Mouse (Mus musculus) intestine, embryonic 15.5 days (tissue): Measurements from ENCODE around the gene Lhfpl2. TPM values are rescaled to one million over a fixed set of nuclear protein-coding genes. Genes with fewer than 3 reads are reported as not detected.

Source experiments
- ATAC-seq: fragments of 200-750 bp; cut with Nextera tagmentation; 2 replicates; pipeline ENCODE4 v1.8.0; 2017; ENCODE audit warnings: moderate TSS enrichment, moderate library complexity
- H3K27ac ChIP-seq: fragments of 300-500 bp; sonication (generic); 2 replicates; pipeline ENCODE4 v1.5.1; 2015; ENCODE audit warnings: mild to moderate bottlenecking, inconsistent platforms
- H3K27me3 ChIP-seq: fragments of 300-500 bp; sonication (generic); replicated peaks from 2 replicates; pipeline ENCODE4 v1.6.1; 2015; ENCODE audit warnings: inconsistent platforms
- H3K36me3 ChIP-seq: fragments of 300-500 bp; sonication (generic); 2 replicates; pipeline ENCODE4 v1.6.1; 2015; ENCODE audit warnings: inconsistent platforms
- H3K4me1 ChIP-seq: fragments of 300-500 bp; sonication (generic); replicated peaks from 2 replicates; pipeline ENCODE4 v1.6.1; 2015; ENCODE audit warnings: inconsistent platforms
- H3K4me2 ChIP-seq: fragments of 300-500 bp; sonication (generic); replicated peaks from 2 replicates; pipeline ENCODE4 v1.6.1; 2015; ENCODE audit warnings: mild to moderate bottlenecking, inconsistent platforms
- H3K4me3 ChIP-seq: fragments of 300-500 bp; sonication (generic); replicated peaks from 2 replicates; pipeline ENCODE4 v1.5.1; 2015; ENCODE audit warnings: inconsistent platforms
- H3K9ac ChIP-seq: fragments of 300-500 bp; sonication (generic); 2 replicates; pipeline ENCODE4 v1.6.1; 2015; ENCODE audit warnings: inconsistent platforms
- H3K9me3 ChIP-seq: fragments of 300-500 bp; sonication (generic); 2 replicates; pipeline ENCODE4 v1.6.1; 2016; ENCODE audit warnings: inconsistent platforms
- WGBS: fragments of 180-500 bp; shearing (Covaris S2); methylation state at CpG from one replicate; pipeline ENCODE4 v1.1.7; 2015; 5-methylcytosine and 5-hydroxymethylcytosine counted together
- polyA plus RNA-seq: library from polyadenylated mRNA; unstranded; fragments of >200 nt; fragmentation: Nextera tagmentation; extraction: Ambion mirVana; gene quantifications from 2 replicates; pipeline ENCODE4 v1.2.1, GENCODE M21; 2015

Gene Lhfpl2
- polyA plus RNA-seq, 1 experiment from 2014 or later, result 19.8 TPM

DNA sequence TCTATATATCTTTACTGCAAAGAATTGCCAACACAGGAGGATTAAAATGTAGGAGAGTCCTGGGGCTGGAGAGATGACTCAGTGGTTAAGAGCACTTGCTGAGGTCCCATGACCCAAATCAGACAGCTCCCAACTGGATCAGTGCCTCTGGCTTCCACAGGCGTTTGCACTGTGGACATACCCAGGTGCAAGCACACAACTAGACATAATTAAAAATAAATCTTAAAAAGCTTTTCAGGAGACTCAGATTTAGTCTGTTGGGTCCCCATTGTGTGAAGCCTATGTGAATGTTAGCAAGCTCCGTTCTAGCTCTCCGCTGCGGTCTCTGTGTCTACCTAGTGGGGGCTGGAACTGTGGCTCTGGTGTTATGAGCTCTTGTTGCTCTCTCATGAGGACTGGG, 1.8 kb downstream of the Lhfpl2 start:
- Histone ChIP-seq H3K27ac (no peak overlapping the region), H3K9me3 (no peaks in the 10 kb centered on the region), H3K4me1 (peaks cover 13% of the 10 kb centered on the region), H3K4me3 (no peak overlapping the region), H3K27me3 (no peaks in the 10 kb centered on the region), H3K4me2 (peak overlapping the region; percentile 98; the same call in 1 of the 2 replicates), H3K36me3 (no peaks in the 10 kb centered on the region), H3K9ac (no peak overlapping the region)
- 92% methylated on average over 4 of the region's 4 CpGs for WGBS
- no peak for ATAC-seq

DNA sequence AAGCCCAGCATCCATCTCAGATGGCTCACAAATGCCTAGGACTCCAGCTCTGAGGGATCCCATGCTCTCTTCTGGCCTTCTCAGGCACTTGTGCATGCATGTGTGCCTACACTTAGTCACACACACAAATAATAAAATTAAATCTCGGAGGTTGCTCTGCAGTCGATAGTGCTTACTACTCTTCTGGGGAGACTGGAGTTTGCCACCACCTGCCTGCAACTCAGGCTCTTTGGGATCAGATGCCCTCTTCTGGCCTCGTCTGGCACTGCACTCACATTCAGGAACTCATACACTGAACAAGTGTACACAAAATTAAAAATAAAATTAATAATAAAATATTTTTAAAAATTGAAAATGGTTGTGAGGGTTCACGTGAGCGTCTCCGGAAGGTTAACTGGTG, 2.2 kb downstream of the Lhfpl2 start:
- H3K27ac ChIP-seq, result no peak overlapping the region
- H3K36me3 ChIP-seq, result no peaks in the 10 kb centered on the region
- no peaks in the 10 kb centered on the region for H3K9me3 ChIP-seq
- peaks cover 13% of the 10 kb centered on the region for H3K4me1 ChIP-seq
- no peak overlapping the region for H3K4me2 ChIP-seq
- no peak overlapping the region for H3K9ac ChIP-seq
- H3K4me3 ChIP-seq, result no peak overlapping the region
- ATAC-seq, result no peak
- H3K27me3 ChIP-seq, result no peaks in the 10 kb centered on the region
- 87% methylated on average over 6 of the region's 6 CpGs for WGBS

DNA sequence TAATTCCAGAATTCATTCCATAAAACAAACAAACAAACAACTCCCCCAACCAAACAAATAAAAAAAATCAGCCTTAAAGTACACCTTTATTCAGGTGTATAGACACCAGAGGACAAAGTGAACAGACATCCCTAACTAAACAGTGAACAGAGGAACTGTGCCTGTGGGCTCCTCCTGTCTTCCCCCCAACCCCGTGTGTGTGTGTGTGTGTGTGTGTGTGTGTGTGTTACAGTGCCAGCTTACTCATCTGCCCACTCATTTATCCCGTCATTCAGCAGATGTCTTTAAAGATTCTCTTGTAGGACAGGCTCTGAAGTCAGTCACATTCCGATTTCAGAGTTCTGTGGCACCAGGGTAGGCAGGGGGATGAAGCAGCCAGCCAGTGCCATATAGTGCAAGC, 2.9 kb downstream of the Lhfpl2 start:
- 79% methylated on average over 3 of the region's 3 CpGs for WGBS
- ATAC-seq, result no peak
- Histone ChIP-seq H3K27ac (no peak overlapping the region), H3K4me1 (peaks cover 13% of the 10 kb centered on the region), H3K9me3 (no peaks in the 10 kb centered on the region), H3K9ac (no peak overlapping the region), H3K4me2 (no peak overlapping the region), H3K4me3 (no peak overlapping the region), H3K36me3 (no peaks in the 10 kb centered on the region), H3K27me3 (no peaks in the 10 kb centered on the region)

DNA sequence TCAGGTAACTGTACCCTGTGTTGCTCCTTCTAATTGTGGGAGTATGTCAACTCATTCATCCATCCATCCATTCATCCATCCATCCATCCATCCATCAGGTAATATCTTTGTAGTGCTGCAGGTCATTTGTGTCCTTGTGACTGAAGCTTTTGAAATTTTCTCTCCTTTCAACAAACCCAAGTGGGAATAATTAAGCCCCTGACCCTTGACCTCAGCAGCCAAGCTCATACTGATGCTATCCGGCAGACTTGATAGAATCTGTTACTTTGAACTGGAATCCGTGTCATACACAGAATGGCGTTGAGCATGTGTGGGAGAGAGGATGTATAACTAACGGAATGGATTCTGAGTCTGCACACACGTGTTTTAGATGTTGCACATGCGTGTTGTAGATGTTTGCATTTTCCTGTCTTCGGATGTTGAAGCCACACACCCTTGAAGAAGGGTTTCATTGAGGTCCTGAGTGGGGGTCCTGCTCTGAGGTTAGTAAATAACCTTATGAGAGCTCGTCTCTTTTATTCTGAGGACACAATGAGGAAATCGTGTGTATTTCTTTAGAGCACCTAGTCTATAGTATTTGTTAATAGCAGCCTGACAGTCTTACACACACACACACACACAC, 3.8 kb downstream of the Lhfpl2 start:
- no peak overlapping the region for H3K9ac ChIP-seq
- 74% methylated on average over 9 of the region's 9 CpGs for WGBS

DNA sequence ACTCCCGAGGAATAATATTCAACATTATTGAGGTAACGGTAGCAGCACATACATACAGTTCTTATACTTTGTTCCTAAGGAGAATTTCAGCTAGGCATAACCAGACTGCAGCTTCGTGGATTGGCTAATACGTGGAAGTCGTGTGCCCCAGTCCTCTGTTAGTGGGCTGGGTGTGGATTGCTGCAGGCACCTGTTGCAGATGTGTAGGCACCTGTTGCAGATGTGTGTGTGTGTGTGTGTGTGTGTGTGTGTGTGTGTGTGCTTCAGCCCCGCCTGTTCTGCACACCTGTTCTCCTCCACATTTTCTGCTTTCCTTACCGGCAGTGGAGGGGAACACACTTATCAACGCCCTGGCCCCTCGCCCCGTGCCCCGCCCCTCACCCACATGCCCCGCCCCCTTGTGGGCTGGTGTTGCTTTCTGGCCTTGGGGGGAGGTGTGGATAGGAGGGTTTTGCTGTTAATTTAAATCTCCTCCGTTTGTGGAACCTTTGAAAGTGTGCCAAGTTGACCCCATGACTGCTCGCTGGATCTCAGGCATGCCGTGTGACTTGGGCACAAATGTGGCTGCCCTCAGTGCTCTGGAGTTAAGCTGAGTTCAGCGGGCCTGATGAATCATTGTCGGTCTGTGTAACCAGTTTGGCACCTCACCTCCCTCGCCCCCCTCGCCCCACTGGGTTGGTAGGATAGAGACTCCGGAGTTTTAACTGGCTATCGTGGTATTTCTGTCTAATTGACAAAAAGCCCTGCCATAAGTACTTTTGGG, 4.9 kb downstream of the Lhfpl2 start:
- peak overlapping the region; percentile 45 for H3K4me2 ChIP-seq
- 14% methylated on average over 21 of the region's 21 CpGs for WGBS
- no peaks in the 10 kb centered on the region for H3K9me3 ChIP-seq
- H3K4me3 ChIP-seq, result 0 out of 2 replicates have a peak overlapping the region, but pooled peaks have one; percentile 4
- no peak overlapping the region for H3K9ac ChIP-seq
- H3K36me3 ChIP-seq, result no peaks in the 10 kb centered on the region
- 0 out of 2 replicates have a peak overlapping the region, but pooled peaks have one; percentile 20 for H3K27ac ChIP-seq
- peaks cover 11% of the 10 kb centered on the region for H3K4me1 ChIP-seq
- peak; percentile 66 for ATAC-seq
- no peaks in the 10 kb centered on the region for H3K27me3 ChIP-seq

More for the DNA sequence above, 3.8 kb downstream of the Lhfpl2 start:
- Histone ChIP-seq H3K36me3 (no peaks in the 10 kb centered on the region), H3K4me2 (no peak overlapping the region), H3K27me3 (no peaks in the 10 kb centered on the region), H3K4me1 (peaks cover 15% of the 10 kb centered on the region), H3K4me3 (no peak overlapping the region), H3K9me3 (no peaks in the 10 kb centered on the region), H3K27ac (no peak overlapping the region)
- no peak for ATAC-seq

DNA sequence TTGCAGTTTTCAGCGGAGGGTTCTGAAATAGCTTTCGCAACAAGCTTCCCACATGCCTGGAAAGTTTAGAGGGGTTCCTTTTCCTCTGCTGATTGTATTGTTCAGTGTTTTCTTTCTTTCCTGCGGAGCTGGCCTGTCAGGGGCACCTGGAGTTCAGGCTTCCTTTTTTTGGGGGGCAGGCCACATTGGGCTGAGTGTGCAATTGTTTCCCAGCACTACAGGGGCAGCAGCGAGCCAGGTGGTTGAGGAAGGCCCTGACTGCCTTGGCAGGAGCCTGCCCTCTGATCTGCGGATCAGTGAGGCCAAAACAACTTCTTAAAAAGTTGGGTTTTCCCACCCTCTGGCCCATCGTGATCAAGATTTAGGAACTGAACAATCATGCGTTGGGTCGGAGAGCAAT, 5.6 kb downstream of the Lhfpl2 start:
- peaks cover 11% of the 10 kb centered on the region for H3K4me1 ChIP-seq
- 0 out of 2 replicates have a peak overlapping the region, but pooled peaks have one; percentile 20 for H3K27ac ChIP-seq
- no peaks in the 10 kb centered on the region for H3K36me3 ChIP-seq
- H3K4me3 ChIP-seq, result no peak overlapping the region
- no peaks in the 10 kb centered on the region for H3K9me3 ChIP-seq
- no peaks in the 10 kb centered on the region for H3K27me3 ChIP-seq
- H3K4me2 ChIP-seq, result peak overlapping the region; percentile 45
- H3K9ac ChIP-seq, result no peak overlapping the region
- 51% methylated on average over 8 of the region's 8 CpGs for WGBS
- ATAC-seq, result no peak

DNA sequence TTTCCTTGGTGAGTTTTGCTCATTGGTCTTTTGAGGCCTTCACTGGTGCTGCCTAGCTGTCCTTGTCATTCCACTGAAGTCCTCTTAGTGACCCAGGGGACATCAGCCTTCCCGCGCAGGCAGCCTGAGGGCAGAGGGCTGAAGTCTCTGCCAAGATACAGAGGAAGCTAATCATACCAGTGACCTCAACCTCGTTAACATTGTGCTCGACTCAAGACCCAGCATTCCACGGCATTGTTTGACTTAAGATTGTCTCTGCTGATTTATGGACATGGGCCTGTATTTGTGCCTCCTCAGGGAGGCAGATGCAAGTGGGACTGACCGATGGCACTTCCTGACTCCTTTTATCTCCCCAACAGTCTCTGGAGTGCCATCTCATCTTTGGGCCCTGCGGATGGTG, 7.0 kb downstream of the Lhfpl2 start:
- H3K4me1 ChIP-seq, result peaks cover 11% of the 10 kb centered on the region

DNA sequence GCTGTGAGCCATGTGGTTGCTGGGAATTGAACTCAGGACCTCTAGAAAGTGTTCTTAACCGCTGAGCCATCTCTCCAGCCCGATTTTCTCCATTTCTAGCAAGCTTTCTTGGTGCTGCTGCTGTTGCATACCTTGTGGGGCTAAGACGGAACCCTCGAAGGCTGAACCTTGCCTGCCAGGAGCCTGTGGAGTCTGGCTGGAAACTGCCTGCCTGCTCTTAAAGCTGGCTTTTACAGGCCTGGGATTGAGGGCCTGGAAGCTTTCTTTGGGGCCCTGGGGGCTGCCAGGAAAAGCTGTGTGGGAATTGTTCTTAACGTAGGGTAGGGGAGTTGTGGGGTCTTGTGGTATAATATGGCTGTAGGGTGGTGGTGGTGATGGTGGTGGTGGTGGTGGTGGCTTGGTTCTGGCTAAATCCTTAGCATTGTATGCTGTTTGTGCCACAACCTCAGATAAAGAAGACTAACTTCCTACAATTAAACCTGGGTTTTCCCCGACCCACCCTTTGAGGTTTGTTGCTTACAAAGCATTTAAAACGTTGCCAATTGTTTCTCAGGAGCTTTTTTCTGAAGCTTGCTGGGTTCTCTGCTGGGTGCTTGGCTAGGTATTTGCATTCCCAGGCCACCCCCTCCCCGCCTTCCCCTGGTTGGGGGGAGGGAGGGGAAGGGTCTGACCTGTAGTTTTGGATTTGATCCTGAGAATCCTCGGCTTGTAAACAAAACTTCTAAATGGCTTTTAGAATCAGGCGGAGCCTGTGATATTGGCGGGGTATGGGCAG, 7.9 kb downstream of the Lhfpl2 start:
- Histone ChIP-seq H3K36me3 (no peaks in the 10 kb centered on the region), H3K27ac (no peak overlapping the region), H3K9ac (no peak overlapping the region), H3K9me3 (no peaks in the 10 kb centered on the region), H3K4me2 (no peak overlapping the region), H3K27me3 (no peaks in the 10 kb centered on the region), H3K4me1 (peaks cover 11% of the 10 kb centered on the region), H3K4me3 (no peak overlapping the region)
- 55% methylated on average over 11 of the region's 11 CpGs for WGBS
- no peak for ATAC-seq

More for the DNA sequence above, 7.0 kb downstream of the Lhfpl2 start:
- no peak overlapping the region for H3K4me2 ChIP-seq
- no peak for ATAC-seq
- no peak overlapping the region for H3K9ac ChIP-seq
- WGBS, result 41% methylated on average over 7 of the region's 7 CpGs
- no peaks in the 10 kb centered on the region for H3K9me3 ChIP-seq
- no peaks in the 10 kb centered on the region for H3K36me3 ChIP-seq
- H3K4me3 ChIP-seq, result no peak overlapping the region
- no peak overlapping the region for H3K27ac ChIP-seq
- no peaks in the 10 kb centered on the region for H3K27me3 ChIP-seq

DNA sequence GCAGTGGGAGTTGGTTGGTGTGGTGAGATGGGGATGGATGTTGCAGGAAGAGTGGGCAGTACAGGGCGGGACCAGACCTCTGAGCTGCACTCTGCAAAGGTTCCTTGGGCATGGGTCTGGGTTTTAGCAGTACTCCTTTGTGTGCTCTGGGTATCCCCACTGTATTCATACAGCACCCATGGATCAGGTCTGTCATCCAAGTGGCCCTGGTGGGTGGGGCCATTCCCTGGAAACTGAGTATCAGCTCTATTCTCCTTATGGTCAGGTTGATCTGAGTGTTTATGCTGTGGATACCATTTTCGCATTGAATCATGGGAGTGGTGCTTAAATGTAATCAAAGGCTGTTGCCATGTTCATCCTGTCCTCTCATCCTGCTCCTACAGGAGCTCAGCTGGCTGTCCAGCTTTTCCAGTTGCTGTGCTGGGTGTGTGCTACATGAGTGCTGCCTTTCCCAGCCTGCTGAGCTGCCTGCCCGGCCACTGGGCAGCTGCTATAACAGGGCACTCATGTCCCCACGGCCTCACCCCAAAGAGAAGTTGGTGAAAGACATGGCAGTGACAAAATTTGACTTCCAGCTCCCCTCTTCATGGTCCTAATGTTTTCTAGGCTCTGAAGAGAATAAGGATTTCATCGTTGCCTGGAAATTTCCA, 9.2 kb downstream of the Lhfpl2 start:
- Histone ChIP-seq H3K27ac (no peak overlapping the region), H3K4me2 (no peak overlapping the region), H3K9me3 (no peaks in the 10 kb centered on the region), H3K36me3 (no peaks in the 10 kb centered on the region), H3K4me1 (peaks cover 11% of the 10 kb centered on the region), H3K27me3 (no peaks in the 10 kb centered on the region), H3K9ac (no peak overlapping the region), H3K4me3 (no peak overlapping the region)
- WGBS, result 85% methylated on average over 5 of the region's 5 CpGs
- ATAC-seq, result no peak

DNA sequence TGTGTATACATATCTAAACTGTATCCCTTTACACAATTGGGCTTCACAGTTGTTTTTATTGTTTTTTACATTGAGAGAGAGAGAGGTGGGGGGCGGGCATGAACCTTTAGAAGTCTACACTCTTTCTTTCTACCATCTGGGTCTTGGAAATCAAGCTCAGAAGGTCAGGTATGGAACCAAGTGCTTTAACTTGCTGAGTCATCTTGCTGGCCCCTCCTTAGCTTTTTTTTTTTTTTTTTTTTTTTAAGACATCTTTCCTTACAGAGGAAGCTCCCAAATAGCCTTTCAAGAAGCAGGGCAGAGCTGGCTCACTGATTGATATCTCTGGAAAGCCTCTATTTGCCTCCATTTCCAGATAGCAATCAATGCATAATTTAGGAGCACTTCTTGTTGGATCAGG, 10.7 kb downstream of the Lhfpl2 start:
- Histone ChIP-seq H3K4me2 (no peak overlapping the region), H3K4me1 (peaks cover 12% of the 10 kb centered on the region), H3K9ac (no peak overlapping the region), H3K9me3 (no peaks in the 10 kb centered on the region), H3K27ac (no peak overlapping the region), H3K27me3 (no peaks in the 10 kb centered on the region), H3K36me3 (no peaks in the 10 kb centered on the region), H3K4me3 (no peak overlapping the region)
- 91% methylated on average over 1 of the region's 1 CpGs for WGBS
- ATAC-seq, result no peak

DNA sequence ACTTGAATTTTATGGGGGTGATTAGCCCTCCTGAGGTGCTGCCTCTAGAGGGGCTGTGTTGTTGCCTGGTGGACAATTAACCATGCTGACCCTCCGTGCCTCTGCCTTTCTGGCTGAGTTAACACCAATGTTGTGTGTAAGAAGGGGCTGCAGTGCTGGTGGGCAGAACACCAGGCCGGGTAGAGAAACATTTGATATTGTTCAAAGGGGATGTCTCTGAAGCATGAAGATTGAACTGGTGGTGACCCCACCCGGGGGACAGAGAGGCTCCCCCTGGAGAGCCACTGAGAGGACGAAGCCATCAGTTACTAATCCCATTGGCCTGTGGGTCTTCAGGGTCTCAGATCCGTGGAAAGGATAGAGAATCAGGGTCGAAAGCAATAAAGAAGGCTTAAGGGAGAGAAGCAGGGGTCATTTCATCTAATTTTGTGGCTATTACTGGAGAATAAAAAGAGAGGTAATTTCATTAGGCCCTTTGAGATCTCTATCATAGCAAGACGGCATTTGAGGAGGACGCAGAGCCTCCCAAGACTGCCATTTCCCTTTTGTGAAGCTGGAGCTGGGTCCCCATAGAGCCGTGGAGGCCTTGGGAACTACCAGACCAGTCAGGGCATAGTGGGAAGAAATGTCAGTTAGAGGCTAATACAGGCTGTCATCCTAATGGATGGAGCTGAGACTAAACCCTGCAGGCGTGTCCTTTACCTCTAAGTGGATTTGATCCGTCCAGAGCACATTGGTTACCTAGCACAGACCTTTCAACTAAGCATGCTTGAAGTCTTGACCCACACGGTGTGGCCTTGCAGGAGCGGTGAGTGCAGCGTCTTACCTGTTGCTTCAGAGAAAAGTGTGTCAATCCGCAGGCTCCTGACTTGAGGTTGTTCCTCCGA, 12.1 kb downstream of the Lhfpl2 start:
- Histone ChIP-seq H3K9me3 (no peaks in the 10 kb centered on the region), H3K27ac (no peak overlapping the region), H3K4me3 (no peak overlapping the region), H3K36me3 (no peaks in the 10 kb centered on the region), H3K4me1 (peaks cover 22% of the 10 kb centered on the region), H3K9ac (no peak overlapping the region), H3K4me2 (no peak overlapping the region), H3K27me3 (no peaks in the 10 kb centered on the region)
- ATAC-seq, result no peak
- 73% methylated on average over 16 of the region's 16 CpGs for whole genome bisulfite sequencing
